Mouse (Mus musculus) frontal cortex, postnatal 25 days (tissue): ENCODE measurements around the gene Tmem115.
"Not testable (repeated sequence)": the region's sequence is repeated elsewhere in the genome, so short reads cannot be mapped to it uniquely, and the experiment has no call there.

ENCODE experiments used
- DNase-seq, 2 experiments: peaks; one replicate each; pipeline ENCODE4 v3.0.0; 2022; ENCODE audit warnings: low spot score in 2 of 2

The Tmem115 gene

GRCm38 (mm10) chr9:107570845-107571244, 37.1 kb downstream of the Tmem115 start:
- DNase-seq: no peak

- DNase-seq: no peak
These were observed 38.0 kb downstream of the Tmem115 start for GRCm38 (mm10) chr9:107571534-107572326.

GRCm38 (mm10) chr9:107572327-107572662, 38.5 kb downstream of the Tmem115 start:
- DNase-seq: no peak

GRCm38 (mm10) chr9:107573774-107574173, 40.0 kb downstream of the Tmem115 start:
- DNase-seq: not testable (repeated sequence)

GRCm38 (mm10) chr9:107575579-107576356, 42.0 kb downstream of the Tmem115 start:
- DNase-seq: no peak

GRCm38 (mm10) chr9:107576357-107577107, 42.8 kb downstream of the Tmem115 start, which contains the start of gene Hyal1:
TSS of gene Hyal1 (plus strand) at chr9:107576927.
- no peak for DNase-seq

GRCm38 (mm10) chr9:107577871-107578270, 44.1 kb downstream of the Tmem115 start:
- no peak for DNase-seq

- DNase-seq: no peak
These were observed 44.8 kb downstream of the Tmem115 start, which contains the start of gene Naa80 for GRCm38 (mm10) chr9:107578587-107578986. TSS of gene Naa80 (plus strand) at chr9:107578887.

- DNase-seq: no peak
These were observed 45.5 kb downstream of the Tmem115 start for GRCm38 (mm10) chr9:107579023-107579900.

GRCm38 (mm10) chr9:107580501-107581317, 47.0 kb downstream of the Tmem115 start, which contains the start of gene Hyal3:
TSS of gene Hyal3 (plus strand) at chr9:107580818.
- peak; percentile 70 to 74 for DNase-seq

GRCm38 (mm10) chr9:107581584-107581983, 47.8 kb downstream of the Tmem115 start:
- no peak for DNase-seq

- DNase-seq: no peak
These were observed 48.8 kb downstream of the Tmem115 start for GRCm38 (mm10) chr9:107582509-107583062.

GRCm38 (mm10) chr9:107583174-107583573, 49.4 kb downstream of the Tmem115 start:
- no peak for DNase-seq

GRCm38 (mm10) chr9:107586504-107586903, 52.8 kb downstream of the Tmem115 start:
- no peak for DNase-seq

- peak; percentile 92 to 95 for DNase-seq
These were observed 53.5 kb downstream of the Tmem115 start, which contains the start of gene Ifrd2 for GRCm38 (mm10) chr9:107586974-107587832. TSS of gene Ifrd2 (plus strand) at chr9:107587642.

GRCm38 (mm10) chr9:107587833-107588639, 54.3 kb downstream of the Tmem115 start:
- peak in 1 of 2 experiments; percentile 42 for DNase-seq
